Comparison of ENCODE assay signal across 20 mouse cellular contexts in the genomic region with DNA sequence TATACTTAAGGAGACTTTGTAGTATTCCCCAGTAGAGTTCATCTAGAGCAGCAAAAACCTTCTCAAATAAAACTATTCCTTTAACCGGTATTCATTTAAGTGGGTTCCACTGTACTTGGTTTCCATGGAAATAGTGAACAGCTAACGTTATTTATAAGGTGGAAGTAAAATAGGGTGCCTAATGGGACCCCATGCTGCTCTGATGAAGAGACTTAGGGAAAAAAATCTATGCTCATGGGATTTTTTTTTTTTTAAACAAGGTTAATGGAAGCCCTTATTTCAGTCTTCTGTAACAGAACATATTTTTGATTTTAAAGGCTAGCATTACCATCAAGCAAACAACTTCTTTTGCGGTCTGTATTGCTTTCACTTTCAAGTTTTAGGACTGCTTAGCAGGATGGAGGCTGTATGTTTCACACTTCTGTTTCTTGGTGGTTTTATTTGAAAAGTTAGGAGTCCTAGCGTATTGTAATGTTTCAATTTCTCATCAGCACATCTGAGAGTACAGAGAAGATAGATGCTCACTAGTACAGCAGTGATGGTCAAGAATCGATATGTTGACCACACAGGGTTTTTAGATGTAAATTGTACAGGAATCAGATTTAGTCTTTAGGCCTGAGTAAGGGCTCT.
DNase-seq lines count a peak whose midpoint lies in the region; ATAC-seq and TF ChIP-seq lines count a peak whose summit lies in the region.
"Had no signal": no experiment of that assay in that cellular context is flagged by ENCODE, and none has a peak within 500 bp of the region (broad histone marks: within the 10 kb centered on the region; RNA-seq: fewer than 3 reads in every experiment).

No protein-coding gene starts in this region.

- 13% methylated on average over 5 of the region's 5 CpGs for WGBS in spleen, adult 2 months

- no peaks in the 10 kb centered on the region for H3K36me3 ChIP-seq in spleen, adult 2 months (ENCODE audit: control insufficient read depth, insufficient read depth, low read length)
- H3K36me3 ChIP-seq in CH12.LX (replicated peaks in 1 of 2; ENCODE audit: control insufficient read depth in 1 of 2, insufficient read depth in 1 of 2, low read length in 1 of 2) = peaks cover 0 to 7% of the 10 kb centered on the region in 2 experiments
- H3K36me3 ChIP-seq: embryonic facial prominence, embryonic 12.5 days; midbrain, embryonic 10.5 days; neural tube, embryonic 13.5 days had no signal

- peaks cover 3% of the 10 kb centered on the region; the same call in 1 of the 2 replicates for H3K79me2 ChIP-seq in CH12.LX (replicated peaks; ENCODE audit: control insufficient read depth, extremely low read depth, insufficient read depth, poor library complexity, severe bottlenecking)

- no peak for TF ChIP-seq POLR2A in spleen, adult 2 months (IDR thresholded peaks at IDR 0.05; ENCODE audit: low read depth, low read length)
- no peak for TF ChIP-seq POLR2A in CH12.LX (IDR thresholded peaks at IDR 0.05; ENCODE audit: low read depth, low read length)

- peak; percentile 64 to 70; a peak in 3 of 4 replicates for ATAC-seq in hematopoietic stem cell, adult 5-6 weeks (replicated peaks in 1 of 2; ENCODE audit: insufficient read depth in 1 of 2, low FRiP score in 2 of 2, low TSS enrichment in 1 of 2, low read depth in 1 of 2, poor library complexity in 2 of 2, severe bottlenecking in 2 of 2)
- ATAC-seq in neutrophil, adult 5-6 weeks (ENCODE audit: extremely low read depth, insufficient number of reproducible peaks, low FRiP score, poor library complexity, severe bottlenecking) = peak; percentile 51

- peak overlapping the region; percentile 78 for H3K4me2 ChIP-seq in CH12.LX (ENCODE audit: insufficient read depth, low read depth, poor library complexity, severe bottlenecking)
- H3K4me2 ChIP-seq: embryonic facial prominence, embryonic 12.5 days; liver, embryonic 11.5 days; neural tube, embryonic 13.5 days had no signal

- TF ChIP-seq RAD21 in CH12.LX (IDR thresholded peaks at IDR 0.05; ENCODE audit: low read depth, low read length) = no peak

- in situ Hi-C loops in CH12.LX (cut with MboI; ENCODE audit: low pct_ligation_motif_present, low pct_unique_long_range_greater_than_20kb, low sequenced_read_pairs) = no loop called here

- intact Hi-C loops in left cerebral cortex, postnatal 10 days (cut with DNase I) = no loop called here

- H3K27ac ChIP-seq in spleen, adult 2 months (ENCODE audit: insufficient read depth, low read length) = peak overlapping the region; percentile 69; the same call in 1 of the 2 replicates
- H3K27ac ChIP-seq in CH12.LX (ENCODE audit: insufficient read depth, low read depth) = no peak overlapping the region
- H3K27ac ChIP-seq: embryonic facial prominence, embryonic 12.5 days; midbrain, embryonic 10.5 days; neural tube, embryonic 13.5 days had no signal

- peaks cover 26% of the 10 kb centered on the region; the same call in 1 of the 2 replicates for H3K4me1 ChIP-seq in spleen, adult 2 months (ENCODE audit: control insufficient read depth, insufficient read depth, insufficient read length)
- peaks cover 15 to 64% of the 10 kb centered on the region in 2 experiments for H3K4me1 ChIP-seq in CH12.LX (ENCODE audit: control insufficient read depth in 1 of 2, insufficient read depth in 2 of 2)

- peak overlapping the region; percentile 56 for H3K9ac ChIP-seq in CH12.LX (ENCODE audit: insufficient read depth, low read depth)
- H3K9ac ChIP-seq: embryonic facial prominence, embryonic 12.5 days; neural tube, embryonic 13.5 days had no signal

- H3K4me3 ChIP-seq in spleen, adult 2 months (ENCODE audit: extremely low read depth, insufficient read depth, insufficient read length) = peak overlapping the region; percentile 11; the same call in 1 of the 2 replicates
- H3K4me3 ChIP-seq in CH12.LX (replicated peaks in 1 of 3; ENCODE audit: low read depth in 2 of 3, low read length in 2 of 3, poor library complexity in 1 of 3) = peak overlapping the region in 1 of 3 experiments; percentile 8
- H3K4me3 ChIP-seq: embryonic facial prominence, embryonic 12.5 days; erythroblast, embryonic 14.5 days; midbrain, embryonic 10.5 days; neural tube, embryonic 13.5 days had no signal

- TF ChIP-seq EP300 in CH12.LX (IDR thresholded peaks at IDR 0.05; ENCODE audit: low read length) = peak; percentile 62

- TF ChIP-seq CTCF in spleen, adult 2 months (IDR thresholded peaks at IDR 0.05; ENCODE audit: extremely low read depth, insufficient read depth, insufficient read length, insufficient replicate concordance) = no peak
- no peak for TF ChIP-seq CTCF in CH12.LX (conservative IDR thresholded peaks at IDR 0.05 in 1 of 2, IDR thresholded peaks at IDR 0.05 in 1 of 2; ENCODE audit: low read depth in 2 of 2, low read length in 2 of 2)

- H3K27me3 ChIP-seq in spleen, adult 2 months (ENCODE audit: control insufficient read depth, insufficient read depth, low read length) = no peaks in the 10 kb centered on the region
- H3K27me3 ChIP-seq in CH12.LX (replicated peaks) = no peaks in the 10 kb centered on the region
- H3K27me3 ChIP-seq: embryonic facial prominence, embryonic 12.5 days; neural tube, embryonic 13.5 days had no signal

- H3K9me3 ChIP-seq in CH12.LX (replicated peaks; ENCODE audit: low read length) = no peaks in the 10 kb centered on the region
- H3K9me3 ChIP-seq: embryonic facial prominence, embryonic 12.5 days; midbrain, embryonic 10.5 days; neural tube, embryonic 13.5 days had no signal

- dilution Hi-C loops in CH12.LX (cut with MboI; ENCODE audit: extremely low pct_ligation_motif_present, extremely low pct_unique_long_range_greater_than_20kb, low sequenced_read_pairs) = no loop called here

- no peak for DNase-seq in spleen, adult 2 months (ENCODE audit: low read depth in 1 of 2, low spot score in 2 of 2)
- no peak for DNase-seq in spleen, postnatal 10 days (ENCODE audit: low spot score in 2 of 2)
- DNase-seq in CH12.LX (ENCODE audit: extremely low read depth) = peak; percentile 29
- DNase-seq in left cerebral cortex, postnatal 10 days (ENCODE audit: extremely low spot score in 1 of 2, low spot score in 2 of 2) = no peak
- no peak for DNase-seq in layer of hippocampus, adult 9-11 months
- DNase-seq: cerebellum, adult 9-10 months; gastrocnemius, postnatal 14 days; kidney, adult 9 months; kidney, postnatal 4 days; lung, adult 18-20 months; lung, postnatal 36 days; right cerebral cortex, postnatal 14 days; thymus, postnatal 25 days had no signal

TF ChIP-seq in CH12.LX, 34 proteins besides CTCF, POLR2A, EP300 and RAD21:
- no peak for TF ChIP-seq ZMIZ1 (IDR thresholded peaks at IDR 0.05; ENCODE audit: low read depth, low read length)
- peak; percentile 55 for TF ChIP-seq ZNF384 (IDR thresholded peaks at IDR 0.05; ENCODE audit: low read depth, low read length)
- 0 out of 2 replicates have a peak, but pooled peaks have one; percentile 36 for TF ChIP-seq TBP (conservative IDR thresholded peaks at IDR 0.05; ENCODE audit: low read depth, low read length)
- peak; percentile 41; the same call in 1 of the 2 replicates for TF ChIP-seq IRF4 (IDR thresholded peaks at IDR 0.05; ENCODE audit: low read depth, low read length)
- no peak for TF ChIP-seq CHD1 (IDR thresholded peaks at IDR 0.05; ENCODE audit: low read depth, low read length)
- 0 out of 2 replicates have a peak, but pooled peaks have one; percentile 15 for TF ChIP-seq CHD2 (IDR thresholded peaks at IDR 0.05; ENCODE audit: low read length)
- TF ChIP-seq MAFK (IDR thresholded peaks at IDR 0.05; ENCODE audit: insufficient replicate concordance, low read length) = 0 out of 2 replicates have a peak, but pooled peaks have one; percentile 17
- no peak for TF ChIP-seq UBTF (IDR thresholded peaks at IDR 0.05; ENCODE audit: low read depth, low read length)
- no peak for TF ChIP-seq ZC3H11A (IDR thresholded peaks at IDR 0.05; ENCODE audit: low read depth, low read length)
- 0 out of 2 replicates have a peak, but pooled peaks have one; percentile 40 for TF ChIP-seq SIN3A (IDR thresholded peaks at IDR 0.05; ENCODE audit: low read length)
- TF ChIP-seq JUND (conservative IDR thresholded peaks at IDR 0.05; ENCODE audit: low read depth, low read length) = peak; percentile 13; the same call in 1 of the 2 replicates
